Mouse (Mus musculus): ENCODE measurements at regions not wholly inside any gene's neighbourhood (a gene's known extent, or its start where the extent isn't known, plus 50 kb on each side); places are given as distances from the start of the nearest gene placed in this dataset.

DNA sequence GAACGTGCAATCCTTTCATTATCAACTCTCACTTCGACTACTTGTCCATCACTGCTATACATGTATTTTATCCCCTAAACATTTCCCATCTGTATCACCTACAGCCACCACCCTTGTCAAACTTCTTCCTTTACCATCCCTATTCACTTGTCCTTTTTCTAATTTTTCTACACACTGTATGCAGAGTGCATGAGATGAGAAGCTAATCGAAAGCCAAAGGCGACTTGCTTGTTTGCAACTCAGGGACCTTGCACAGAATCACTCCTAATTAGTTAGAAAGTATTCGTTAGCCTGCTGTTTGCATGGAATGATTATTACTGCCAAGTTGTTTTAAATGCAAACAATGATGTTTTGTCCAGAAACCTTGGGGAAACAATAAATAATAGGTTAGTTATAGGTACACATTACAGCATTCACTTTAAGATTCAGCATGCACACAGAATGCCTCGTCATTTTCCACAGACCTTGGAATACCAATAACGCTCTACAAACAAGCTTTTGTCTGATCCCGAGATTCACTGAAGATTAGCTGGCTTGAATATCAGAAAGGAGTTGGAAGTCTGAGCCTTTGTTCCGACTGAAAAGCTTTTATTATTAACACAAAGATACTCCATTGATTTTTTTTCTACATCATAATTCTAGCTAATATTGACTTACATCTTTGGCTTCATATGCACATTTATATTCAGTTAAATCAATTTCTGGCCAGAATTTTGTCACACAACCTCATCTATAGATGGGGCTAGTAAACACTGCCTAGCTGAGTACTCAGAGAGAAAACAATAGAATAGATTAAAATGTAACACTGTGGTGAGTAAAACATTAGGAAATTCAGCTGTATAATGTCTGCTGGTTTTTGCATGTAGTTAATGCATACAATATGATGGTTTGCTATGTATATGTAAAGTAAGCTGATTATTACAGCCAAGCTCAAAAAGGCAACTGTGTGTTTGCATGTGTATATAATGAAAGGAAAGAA lies 130.4 kb upstream of the Cxadr start:
- intact Hi-C loops (cut with DNase I) = no loop called here
- no peak for DNase-seq

DNA sequence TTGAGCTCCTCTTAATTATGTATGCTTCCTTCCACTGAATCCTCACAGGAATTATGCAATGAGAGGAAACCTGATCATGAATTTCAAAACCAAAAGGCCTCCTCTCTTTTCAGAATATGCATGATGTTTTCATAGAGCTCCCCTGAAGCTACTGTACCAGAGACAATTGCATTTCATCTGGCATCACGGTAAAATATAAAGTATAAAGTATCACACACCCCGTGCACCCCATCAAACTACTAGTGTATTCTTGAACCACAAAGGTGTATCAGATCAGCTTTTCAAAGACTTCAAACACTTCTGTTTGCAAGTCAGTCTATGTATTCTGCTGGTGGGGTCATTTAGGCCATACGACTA lies 144.4 kb upstream of the Cxadr start:
- intact Hi-C loops (cut with DNase I) = loop anchor here (2.0 to 5.0 kb wide), 5 partner anchors 620 to 1030 kb away; no protein-coding TSS in a partner anchor
- DNase-seq = no peak

DNA sequence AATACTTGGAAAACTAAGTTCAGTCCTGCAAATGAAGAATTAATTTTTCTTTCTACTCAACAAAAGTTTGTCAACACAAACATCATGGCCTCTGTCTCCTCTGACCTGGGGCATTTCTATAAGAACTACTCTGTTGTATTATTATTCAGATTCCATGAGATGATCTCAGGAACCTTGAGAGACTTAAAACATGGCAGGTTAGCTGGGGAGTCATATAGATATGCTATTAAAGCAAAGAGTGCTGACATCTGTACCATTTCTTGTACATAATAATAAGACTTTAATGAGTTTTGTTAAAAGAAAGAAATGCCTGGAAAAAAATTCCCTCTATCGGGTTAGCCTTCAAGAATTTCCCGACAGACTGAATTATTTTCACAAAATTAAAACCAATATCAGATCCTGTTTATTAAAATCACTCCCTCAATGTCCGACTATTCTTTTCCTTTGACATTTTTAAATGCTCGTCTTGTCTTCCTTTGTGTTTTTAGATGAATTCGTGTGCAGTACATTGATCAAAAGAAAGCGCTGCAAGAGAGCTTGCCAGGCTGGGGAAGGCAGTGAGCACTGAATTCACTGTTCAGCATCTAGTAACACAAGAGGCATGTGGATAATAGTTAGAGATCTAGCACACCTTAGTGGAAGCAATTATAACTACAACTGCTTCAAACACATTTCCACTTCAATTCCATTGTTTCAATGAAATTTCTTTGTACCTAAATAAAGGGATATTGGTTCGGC lies 145.0 kb upstream of the Cxadr start:
- intact Hi-C loops (cut with DNase I) = loop anchor here (2.0 to 5.0 kb wide), 5 partner anchors 619 to 1029 kb away; no protein-coding TSS in a partner anchor
- peak; percentile 38 to 50 for DNase-seq

DNA sequence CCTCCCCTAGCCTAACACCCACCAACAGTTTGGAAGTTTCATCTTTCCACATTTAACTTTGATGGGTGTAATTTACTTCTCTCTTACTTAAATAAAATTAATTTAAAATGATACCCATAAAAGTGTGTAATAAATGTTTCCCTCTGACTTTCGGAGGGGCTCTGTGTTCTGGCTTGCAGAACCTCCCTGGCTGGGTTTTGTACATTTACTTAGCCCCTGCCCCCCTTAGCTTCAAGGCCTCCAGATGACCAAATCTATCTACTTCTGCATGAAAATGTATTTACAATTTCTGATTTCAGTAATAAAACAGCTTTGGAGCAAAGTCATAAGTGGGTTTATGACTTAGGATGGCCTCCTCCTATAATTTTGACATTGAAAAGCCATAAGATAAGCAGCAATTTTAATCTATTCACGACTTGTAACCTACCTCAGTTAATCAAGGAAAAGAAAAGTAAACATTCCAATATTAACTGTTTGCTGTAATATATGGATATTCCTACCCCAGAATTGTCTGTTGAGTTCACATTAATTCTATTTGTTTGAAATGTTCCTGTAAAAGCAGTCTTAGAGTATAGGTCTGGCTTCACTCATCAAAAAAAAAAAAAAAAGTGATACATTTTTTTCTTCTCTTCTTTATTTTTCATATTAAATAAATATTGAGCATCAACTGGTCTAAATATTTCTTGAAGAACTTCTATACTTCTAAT lies 147.2 kb upstream of the Cxadr start:
- intact Hi-C loops (cut with DNase I) = no loop called here
- no peak for DNase-seq

DNA sequence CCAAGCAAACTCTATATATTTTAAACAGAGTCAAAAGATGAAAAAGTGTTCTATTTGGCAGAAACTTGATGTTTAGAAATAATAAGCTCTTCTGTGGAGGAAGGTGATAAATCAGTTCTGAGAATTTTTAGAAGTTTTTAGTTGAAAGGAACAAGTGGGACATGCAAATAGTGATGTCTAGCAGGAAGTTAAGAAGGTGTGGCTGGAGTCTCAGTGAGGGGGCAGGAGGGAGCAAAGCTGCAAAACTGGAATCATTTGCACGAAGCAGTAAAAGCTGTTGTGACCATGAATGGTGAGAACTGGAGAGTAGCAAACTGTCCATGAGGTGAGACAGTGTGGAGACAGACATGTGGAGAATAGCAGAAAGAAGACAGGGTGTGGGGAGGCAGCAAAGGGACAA lies 157.1 kb upstream of the Cxadr start:
- no peak for DNase-seq
- intact Hi-C loops (cut with DNase I) = no loop called here

DNA sequence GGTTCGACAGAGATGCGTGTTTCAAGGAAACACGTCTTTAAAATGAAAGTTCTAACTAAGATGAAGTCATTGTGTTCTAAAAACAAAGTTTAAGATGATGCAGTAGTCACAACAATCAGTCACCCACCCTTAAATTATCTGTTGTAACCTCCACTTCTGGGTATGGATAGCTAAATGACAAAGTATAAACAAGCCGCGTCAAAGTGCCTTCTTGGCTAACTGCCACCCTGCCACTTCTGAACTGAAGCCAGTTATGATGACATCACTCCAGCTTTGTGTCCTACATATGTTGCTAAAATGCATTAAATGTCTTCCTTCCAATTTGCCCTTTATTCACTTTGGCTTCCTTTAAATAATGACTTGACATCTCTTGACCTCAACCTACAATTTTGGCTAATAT lies 165.8 kb upstream of the Cxadr start:
- intact Hi-C loops (cut with DNase I) = no loop called here
- peak in 1 of 2 experiments; percentile 6 for DNase-seq

DNA sequence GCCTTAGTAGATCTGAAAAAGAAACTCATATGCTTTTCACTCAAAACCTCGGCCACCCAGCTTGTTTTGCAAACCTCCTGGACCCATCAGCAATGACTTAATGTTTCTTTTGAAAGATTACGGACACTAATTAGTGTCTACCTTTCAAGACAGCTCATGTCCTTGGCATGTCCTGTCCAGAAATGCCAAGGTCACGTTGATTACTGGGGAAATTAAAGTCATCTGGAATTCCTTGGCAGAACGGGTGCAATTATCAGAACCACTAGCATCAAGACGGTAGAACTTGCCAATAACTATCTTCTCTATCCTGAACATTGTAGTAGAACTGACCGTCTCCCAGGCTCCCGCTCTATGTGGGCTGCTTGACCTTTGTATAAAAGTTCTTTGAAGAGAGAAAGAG lies 166.8 kb upstream of the Cxadr start:
- DNase-seq = peak; percentile 4 to 5

DNA sequence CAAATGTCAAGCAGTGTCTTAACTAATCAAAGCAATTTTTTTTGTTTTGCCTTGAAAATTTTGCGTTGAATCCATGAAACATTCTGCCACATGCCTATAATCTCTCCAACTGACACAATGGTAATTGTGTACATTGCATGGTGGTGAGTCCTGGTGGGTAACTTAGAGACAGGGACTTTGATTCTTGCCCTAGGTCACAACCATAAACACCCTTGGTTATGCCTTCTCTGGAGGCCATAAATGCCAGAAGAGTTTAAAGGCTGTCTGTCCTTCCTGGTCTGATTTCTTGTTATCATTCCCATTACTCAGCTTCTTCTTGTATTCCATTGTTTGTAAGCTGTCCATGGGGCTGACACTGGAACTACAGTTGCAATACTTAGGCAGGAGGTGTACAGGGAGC lies 179.6 kb upstream of the Cxadr start:
- intact Hi-C loops (cut with DNase I) = no loop called here
- DNase-seq = no peak

More for the DNA sequence above, 166.8 kb upstream of the Cxadr start:
- intact Hi-C loops (cut with DNase I) = no loop called here

DNA sequence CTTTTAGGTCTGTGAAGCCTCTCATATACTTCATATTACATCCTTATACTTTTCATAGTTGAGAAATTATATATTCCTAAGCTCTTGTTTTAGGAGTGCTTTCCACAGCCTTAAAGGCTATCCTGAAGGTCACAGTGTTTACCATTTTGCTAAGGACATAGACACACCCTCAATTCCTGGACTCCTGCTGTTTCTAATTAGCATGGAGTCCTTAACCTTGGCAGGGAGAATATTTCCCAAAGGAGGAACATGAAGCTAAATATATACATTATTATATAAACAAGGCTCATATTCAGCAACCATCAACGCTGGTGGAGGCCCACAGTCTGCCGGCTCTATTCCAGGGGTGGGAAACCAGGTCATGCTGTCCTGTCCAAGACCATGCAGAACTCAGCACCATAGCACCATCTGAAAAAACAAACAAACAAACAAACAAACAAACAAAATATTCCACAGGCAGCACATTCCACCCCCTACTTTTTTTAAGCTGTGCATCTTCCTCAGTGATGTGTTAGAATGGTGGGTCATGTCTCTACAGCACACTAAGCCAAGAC lies 180.9 kb upstream of the Cxadr start:
- intact Hi-C loops (cut with DNase I) = no loop called here
- DNase-seq = no peak

DNA sequence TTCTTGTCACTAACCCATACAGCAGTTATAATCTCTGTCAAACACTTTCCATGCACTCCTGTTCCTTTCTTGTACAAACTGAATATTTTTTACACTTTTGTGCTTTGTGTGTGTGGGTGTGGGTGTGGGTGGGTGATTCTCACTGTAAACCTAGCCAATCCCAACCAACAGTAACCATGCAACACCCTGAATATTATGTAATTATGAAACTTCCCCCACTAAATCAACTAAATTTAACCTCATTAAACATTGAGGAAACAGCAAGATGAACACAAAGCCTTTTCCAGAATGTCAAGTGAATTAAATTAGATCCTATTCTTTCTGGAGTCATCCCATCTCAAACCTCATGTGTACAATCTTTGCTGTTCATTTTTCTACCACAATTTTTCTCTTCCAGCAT lies 197.0 kb upstream of the Cxadr start:
- no peak for DNase-seq
- intact Hi-C loops (cut with DNase I) = no loop called here

DNA sequence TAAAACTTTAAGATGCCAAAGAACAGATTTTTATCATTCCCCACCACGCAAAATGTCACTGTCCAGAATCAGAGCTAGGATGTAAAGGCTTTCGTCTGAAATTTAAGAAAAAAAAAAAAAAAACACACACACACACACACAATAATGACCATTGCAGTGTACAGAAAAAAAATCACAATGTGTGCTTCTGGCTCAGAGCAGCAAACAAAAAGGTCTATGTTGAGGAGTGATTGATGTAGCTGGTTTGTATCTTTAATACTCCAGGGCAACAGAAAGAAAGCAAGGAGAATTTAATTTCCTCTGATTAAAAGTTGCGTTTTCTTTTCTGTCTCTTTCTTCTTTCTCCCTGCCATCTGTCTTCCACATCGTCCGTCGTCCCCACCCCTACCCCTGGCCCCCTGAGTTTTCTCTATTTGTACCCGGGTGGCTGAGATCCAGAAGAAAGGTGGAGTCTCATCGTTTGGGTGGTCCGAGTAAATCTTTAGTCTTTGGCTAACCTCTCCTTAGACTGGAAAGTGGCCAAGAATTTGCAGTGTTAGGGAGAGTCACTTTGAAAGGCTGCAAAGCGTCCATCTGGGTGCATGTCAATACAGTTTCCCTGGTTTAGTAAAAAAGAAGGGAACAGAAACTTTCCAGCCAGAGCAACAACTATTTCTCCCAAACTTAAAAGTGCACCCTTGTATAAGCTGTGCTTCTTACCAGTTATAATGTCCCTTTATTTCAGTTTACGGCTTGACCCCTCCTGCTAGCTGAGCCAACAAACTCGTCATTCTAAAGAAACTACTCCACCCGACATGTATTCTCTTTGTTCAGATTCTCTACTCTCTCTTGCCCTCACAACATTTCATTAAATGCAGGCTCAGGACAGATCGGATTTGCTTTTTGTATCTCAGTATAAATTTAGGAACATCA lies 199.6 kb upstream of the Cxadr start:
- DNase-seq = peak; percentile 49 to 69
- intact Hi-C loops (cut with DNase I) = no loop called here

DNA sequence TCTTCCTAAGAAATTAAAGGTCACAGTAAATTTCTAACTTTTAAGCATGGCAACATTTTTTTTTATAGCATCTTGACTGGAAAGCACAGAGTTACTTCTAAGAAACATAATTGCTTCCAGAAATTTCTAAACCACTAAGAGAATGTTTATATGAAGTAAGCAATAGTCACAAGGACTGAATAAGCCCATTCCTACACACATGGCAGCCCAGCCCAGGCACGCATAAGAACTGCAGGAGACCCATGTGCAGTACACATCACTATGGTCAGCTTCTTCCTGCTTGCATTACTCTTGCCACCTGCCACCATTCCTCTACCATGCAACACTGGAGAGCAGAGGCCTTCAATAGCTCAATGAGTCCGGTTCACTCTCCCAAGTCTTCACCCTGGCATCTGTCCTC lies 201.4 kb upstream of the Cxadr start:
- DNase-seq = no peak
- intact Hi-C loops (cut with DNase I) = no loop called here

DNA sequence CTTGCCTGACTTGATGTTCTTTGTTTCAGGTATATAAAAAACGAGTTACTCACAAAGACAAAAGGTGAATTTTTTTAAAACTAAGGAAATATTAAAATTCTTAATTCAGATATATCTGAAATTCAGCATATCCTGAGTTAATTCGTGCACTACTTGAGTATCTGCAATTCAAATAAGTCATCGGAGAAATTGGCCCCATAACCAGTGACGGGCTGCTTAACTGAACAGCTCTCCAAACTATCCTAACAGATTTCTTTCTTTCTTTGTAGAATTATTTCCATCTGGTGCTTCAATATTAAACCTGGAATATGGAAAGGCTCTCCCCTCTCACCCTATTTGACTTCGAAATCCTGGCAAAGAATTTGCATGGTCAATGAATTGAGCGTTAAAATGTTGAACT lies 202.2 kb upstream of the Cxadr start:
- DNase-seq = no peak
- intact Hi-C loops (cut with DNase I) = no loop called here

DNA sequence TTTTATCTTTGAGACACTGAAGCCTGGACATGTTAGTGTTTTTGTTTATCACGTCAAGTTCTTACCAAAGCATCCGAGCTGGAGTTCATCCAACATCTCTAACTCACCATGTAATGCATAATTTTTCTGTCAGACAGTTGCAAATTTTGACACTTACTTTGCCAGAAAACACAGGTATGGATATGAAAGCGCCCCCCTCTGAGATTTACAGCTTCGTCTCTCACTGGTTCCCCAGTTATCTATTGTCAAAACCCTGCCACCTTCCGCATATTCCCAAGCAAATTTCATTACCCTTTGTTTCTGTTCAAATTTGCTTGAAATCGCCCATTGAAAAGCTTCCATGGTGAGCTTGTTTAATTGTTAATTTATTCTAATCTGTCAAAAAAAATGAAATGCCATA lies 202.7 kb upstream of the Cxadr start:
- intact Hi-C loops (cut with DNase I) = no loop called here
- DNase-seq = no peak

DNA sequence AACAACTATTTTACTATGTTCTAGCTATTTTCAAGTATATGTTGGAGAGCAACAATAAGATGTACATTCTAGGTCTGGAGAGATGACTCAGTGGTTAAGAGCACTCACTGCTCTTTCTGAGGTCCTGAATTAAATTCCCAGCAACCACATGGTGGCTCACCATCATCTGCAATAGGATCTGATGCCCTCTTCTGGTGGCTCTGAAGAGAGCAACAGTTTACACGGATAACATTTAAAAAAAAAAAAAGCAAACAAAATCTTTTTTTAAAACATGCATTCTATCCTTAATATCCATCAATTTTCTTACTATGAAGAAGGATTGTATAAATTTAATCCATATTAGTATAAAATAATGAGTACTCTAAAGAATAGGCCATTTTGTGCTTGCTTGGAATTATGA lies 204.7 kb upstream of the Cxadr start:
- no peak for DNase-seq
- intact Hi-C loops (cut with DNase I) = no loop called here

DNA sequence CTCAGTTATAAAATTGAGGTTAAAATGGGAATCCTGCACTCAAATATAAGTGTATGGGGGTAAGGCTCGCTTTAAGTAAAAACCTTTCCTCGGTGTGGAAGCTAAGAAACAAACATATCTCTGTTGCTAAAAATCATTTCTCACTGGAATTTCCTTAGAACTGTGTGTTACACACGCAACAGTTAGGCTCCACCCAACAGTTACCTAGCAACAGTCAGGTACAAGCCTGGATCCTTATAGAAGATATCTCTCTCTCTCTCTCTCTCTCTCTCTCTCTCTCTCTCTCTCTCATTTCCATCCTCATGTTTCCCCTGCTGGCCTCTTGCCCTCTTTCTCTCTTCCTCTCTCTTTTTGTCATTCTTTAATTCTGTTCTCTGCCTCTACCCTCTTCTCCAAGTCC lies 211.1 kb upstream of the Cxadr start:
- DNase-seq = no peak
- intact Hi-C loops (cut with DNase I) = no loop called here

DNA sequence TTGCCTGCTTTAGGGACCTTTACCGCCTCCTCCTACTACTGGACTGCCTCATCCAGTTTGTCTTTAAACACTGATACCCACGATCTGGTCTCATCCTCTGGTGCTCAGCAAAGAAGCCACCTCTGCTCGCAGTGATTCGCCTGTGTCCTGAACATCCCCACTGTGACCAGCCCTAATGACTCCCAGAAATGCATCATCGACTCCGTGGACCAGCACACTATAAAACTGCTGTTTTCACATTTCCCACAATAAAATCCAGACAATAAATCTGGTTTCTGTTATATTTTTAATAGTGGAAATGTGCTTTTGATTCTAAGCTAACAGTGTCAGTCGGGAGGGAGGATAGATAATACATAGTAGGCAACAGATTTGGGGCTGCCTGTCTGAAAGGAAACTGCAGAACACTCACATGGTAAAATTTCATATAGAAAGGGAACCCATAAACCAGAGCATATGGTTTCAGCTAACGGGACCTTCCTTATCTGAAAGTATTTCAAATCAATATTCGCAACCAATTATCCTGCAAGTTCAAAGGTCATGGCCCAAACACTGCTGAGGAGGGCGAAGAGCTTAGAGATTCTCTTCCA lies 233.7 kb upstream of the Cxadr start:
- intact Hi-C loops (cut with DNase I) = no loop called here
- DNase-seq = no peak

DNA sequence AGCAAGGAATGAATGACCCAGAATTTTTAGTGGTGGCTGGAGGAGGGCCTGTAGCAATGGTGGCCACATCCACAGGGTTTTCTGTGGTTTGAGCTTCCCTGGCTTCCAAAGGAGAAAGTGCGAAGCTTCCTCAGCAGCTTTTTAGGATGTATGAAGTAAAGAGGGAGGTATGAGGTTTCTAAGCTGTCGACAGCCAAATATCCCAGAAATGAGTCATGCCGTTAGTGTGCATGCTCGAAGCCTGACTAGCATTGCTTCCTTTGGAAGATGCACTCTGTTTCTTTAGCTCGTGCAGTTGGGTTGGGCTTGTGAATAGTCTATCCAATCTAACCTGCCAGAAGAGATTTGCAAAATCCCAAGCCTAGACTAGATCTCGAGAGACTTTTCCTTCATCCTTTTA lies 240.8 kb upstream of the Cxadr start:
- intact Hi-C loops (cut with DNase I) = no loop called here
- peak; percentile 3 to 7 for DNase-seq

DNA sequence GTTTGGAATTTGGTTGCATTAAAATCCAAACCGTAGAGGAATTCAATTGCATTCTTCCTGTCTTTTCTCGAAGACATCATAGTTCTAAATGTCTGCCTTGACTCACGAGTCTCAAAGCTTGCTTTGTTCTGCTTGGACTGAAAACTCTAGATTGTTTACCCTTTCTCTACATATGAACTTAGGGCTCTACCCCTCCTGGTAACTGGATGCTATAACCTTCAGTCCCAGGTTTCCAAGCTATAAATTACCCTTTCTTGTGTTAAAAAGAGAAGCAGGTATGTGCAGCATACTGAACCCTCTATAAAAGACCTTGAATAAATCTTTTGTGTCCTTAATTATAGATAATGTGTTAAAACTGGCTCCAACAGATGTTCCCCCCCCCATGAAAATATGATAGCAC lies 243.7 kb upstream of the Cxadr start:
- intact Hi-C loops (cut with DNase I) = no loop called here
- DNase-seq = no peak

DNA sequence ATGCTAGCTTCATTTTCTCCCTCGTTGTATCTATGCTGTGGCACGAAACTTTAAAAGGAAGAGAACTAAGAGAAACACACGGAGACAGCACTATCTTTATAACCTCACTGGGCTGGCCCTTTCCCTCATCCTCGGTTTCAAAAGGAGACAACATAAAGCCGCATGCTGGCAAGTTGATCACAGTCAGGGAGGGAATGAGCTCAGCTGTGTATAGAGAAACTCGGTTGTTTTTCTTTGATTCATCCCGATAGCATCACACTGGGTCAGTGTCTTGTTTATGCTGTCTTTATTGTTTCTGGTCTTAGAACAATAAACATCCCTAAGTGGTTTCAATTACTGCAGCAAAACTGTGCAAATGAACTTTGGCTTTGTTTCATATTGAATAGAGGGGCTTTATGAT lies 249.2 kb upstream of the Cxadr start:
- no peak for DNase-seq
- intact Hi-C loops (cut with DNase I) = no loop called here
